Mouse (Mus musculus): ENCODE measurements around the gene Dcaf8. TPM values are rescaled to one million over a fixed set of nuclear protein-coding genes. Genes with fewer than 3 reads are reported as not detected.

The Dcaf8 gene
- polyA plus RNA-seq, 1 experiment from 2014 or later = 147 TPM

DNA sequence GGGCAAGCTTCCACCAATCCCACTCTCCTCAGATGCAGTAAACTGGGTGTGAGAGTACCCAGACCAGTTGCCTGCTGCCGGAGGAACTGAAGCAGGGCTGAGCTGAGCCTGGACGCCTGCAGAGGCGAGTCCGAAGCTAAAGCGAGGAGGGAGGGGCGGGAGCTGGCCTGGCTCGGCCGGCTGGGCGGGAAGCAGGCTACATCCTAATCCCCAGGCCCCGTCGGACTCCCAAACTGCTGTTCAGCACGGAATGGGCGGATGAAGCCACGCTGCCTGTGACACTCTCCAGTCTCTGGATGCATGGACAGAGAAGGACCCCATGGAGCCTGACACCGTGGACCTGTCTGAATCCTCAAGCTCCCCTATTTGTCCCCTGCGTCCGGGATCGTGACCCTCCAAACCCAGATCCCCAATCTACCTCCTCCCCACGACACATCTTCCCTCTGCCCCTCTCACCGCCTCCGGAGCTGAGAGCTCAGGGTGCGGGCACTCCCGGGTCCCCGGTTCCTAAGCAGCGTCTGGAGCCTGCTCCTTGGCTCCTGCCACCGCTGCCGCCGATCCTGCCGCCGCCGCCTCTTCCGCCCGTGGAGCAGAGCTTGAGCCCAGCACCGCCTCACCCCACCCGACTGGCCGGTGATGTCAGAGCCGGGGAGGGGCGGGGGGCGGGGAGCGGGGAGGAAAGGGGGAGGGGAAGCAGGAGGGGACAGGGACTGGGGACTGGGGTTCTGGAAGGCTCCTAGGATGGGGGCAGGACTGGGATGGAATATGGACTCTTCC is 58.4 kb downstream of the Dcaf8 start, which contains the start of gene Pea15a:
Gene Pea15a, minus strand, starts transcription at position 664 of the 777 bp plus-strand sequence.
- peaks cover 59% of the 10 kb centered on the region for H3K4me1 ChIP-seq (ENCODE audit: insufficient read depth, low read length)
- no peaks in the 10 kb centered on the region for H3K27me3 ChIP-seq (ENCODE audit: insufficient read depth, low read length)
- peak within 1 kb of the TSS; percentile 82 for H3K4me3 ChIP-seq (ENCODE audit: low read length)
- H3K27ac ChIP-seq (ENCODE audit: low read length) = peak within 1 kb of the TSS; percentile 90
- no peaks in the 10 kb centered on the region for H3K9me3 ChIP-seq (ENCODE audit: low read length)
- peak within 1 kb of the TSS; percentile 88 for H3K4me2 ChIP-seq (replicated peaks; ENCODE audit: low read depth, low read length)
- WGBS = under 1% methylated on average over 36 of the region's 40 CpGs
- peak; percentile 84 for ATAC-seq (ENCODE audit: low FRiP score, low TSS enrichment)
- peak within 1 kb of the TSS; percentile 89 for H3K9ac ChIP-seq (replicated peaks; ENCODE audit: low read length)
- H3K36me3 ChIP-seq (ENCODE audit: insufficient read depth, low read length) = peaks cover 4% of the 10 kb centered on the region; the same call in 1 of the 2 replicates

DNA sequence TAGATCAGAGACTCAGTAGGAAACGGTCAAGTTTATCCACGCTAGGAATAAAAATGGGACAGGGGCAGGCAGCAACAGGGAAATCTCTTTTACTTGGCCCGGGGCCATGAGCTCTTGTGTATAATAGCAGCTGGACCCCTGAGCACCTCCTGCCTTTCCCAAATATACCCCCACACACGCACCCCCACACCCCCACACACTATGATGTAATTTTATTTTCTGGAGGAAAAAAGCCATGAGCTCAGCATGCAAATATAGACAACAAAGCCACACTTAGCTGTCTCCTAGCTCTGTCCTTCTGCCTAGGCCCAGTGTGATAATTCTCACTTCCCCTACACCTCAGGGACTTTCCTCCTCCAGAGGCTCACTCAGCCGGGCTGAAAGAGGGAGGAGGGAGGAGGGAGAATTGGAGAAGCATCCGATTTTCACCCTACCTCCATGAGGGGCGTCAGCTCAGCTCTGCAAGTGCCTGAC is 59.3 kb downstream of the Dcaf8 start:
- Histone ChIP-seq H3K9me3 (ENCODE audit: low read length) (no peaks in the 10 kb centered on the region), H3K27me3 (ENCODE audit: insufficient read depth, low read length) (no peaks in the 10 kb centered on the region), H3K9ac (replicated peaks; ENCODE audit: low read length) (peak overlapping the region; percentile 89; the same call in 1 of the 2 replicates), H3K4me1 (ENCODE audit: insufficient read depth, low read length) (peaks cover 51% of the 10 kb centered on the region), H3K4me3 (ENCODE audit: low read length) (peak overlapping the region; percentile 82), H3K27ac (ENCODE audit: low read length) (peak overlapping the region; percentile 90), H3K36me3 (ENCODE audit: insufficient read depth, low read length) (peaks cover under 1% of the 10 kb centered on the region; the same call in 1 of the 2 replicates), H3K4me2 (replicated peaks; ENCODE audit: low read depth, low read length) (peak overlapping the region; percentile 88)
- peak; percentile 6; the same call in 1 of the 2 replicates for ATAC-seq (ENCODE audit: low FRiP score, low TSS enrichment)
- 18% methylated on average over 6 of the region's 7 CpGs for WGBS

DNA sequence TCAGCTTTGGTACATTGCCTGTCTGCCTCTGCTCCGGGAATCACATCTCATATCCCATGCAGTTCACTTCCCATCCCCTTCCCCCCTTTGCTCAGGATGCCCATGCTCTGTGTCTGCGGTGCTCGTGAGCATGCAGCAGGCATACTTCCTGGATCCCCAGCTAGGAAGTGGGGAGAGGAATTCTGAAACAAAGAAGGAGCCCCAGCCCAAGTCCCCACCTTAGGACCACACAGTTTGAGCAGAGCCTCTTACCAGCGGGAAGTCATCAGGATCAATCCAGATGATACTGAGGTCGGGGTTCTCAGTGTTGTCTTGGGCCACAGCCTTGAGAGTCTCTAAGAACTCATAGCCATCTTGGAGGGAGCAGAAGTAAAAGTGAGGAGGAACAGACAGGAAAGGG is 64.9 kb downstream of the Dcaf8 start:
- WGBS = 61% methylated on average over 5 of the region's 5 CpGs
- ATAC-seq (ENCODE audit: low FRiP score, low TSS enrichment) = no peak
- Histone ChIP-seq H3K4me2 (replicated peaks; ENCODE audit: low read depth, low read length) (no peak overlapping the region), H3K36me3 (ENCODE audit: insufficient read depth, low read length) (no peaks in the 10 kb centered on the region), H3K27me3 (ENCODE audit: insufficient read depth, low read length) (no peaks in the 10 kb centered on the region), H3K9ac (replicated peaks; ENCODE audit: low read length) (no peak overlapping the region), H3K27ac (ENCODE audit: low read length) (peak overlapping the region; percentile 46; the same call in 1 of the 2 replicates), H3K4me1 (ENCODE audit: insufficient read depth, low read length) (peaks cover 23% of the 10 kb centered on the region), H3K4me3 (ENCODE audit: low read length) (no peak overlapping the region), H3K9me3 (ENCODE audit: low read length) (no peaks in the 10 kb centered on the region)

DNA sequence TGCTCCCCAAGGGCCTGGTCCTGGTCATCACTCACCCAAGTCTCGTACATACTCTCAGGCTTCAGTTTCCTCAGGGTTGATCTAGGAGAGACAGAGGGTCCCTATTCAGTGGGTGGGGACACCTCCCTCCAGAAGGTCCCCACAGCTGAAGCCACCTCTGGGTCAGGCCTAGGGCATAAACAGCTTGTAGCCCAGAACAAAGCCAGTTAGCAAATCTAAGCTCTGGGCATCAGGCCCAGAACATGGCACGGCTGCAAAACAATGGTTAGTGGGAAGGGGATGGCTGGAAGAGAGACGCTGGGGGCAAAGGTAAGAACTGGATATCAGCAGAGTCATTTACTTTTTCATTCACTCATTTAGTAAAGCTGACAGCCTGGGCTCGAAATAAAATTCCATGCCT is 65.9 kb downstream of the Dcaf8 start:
- H3K4me2 ChIP-seq (replicated peaks; ENCODE audit: low read depth, low read length) = no peak overlapping the region
- no peaks in the 10 kb centered on the region for H3K36me3 ChIP-seq (ENCODE audit: insufficient read depth, low read length)
- H3K9me3 ChIP-seq (ENCODE audit: low read length) = no peaks in the 10 kb centered on the region
- peaks cover 28% of the 10 kb centered on the region for H3K4me1 ChIP-seq (ENCODE audit: insufficient read depth, low read length)
- no peak overlapping the region for H3K4me3 ChIP-seq (ENCODE audit: low read length)
- H3K27ac ChIP-seq (ENCODE audit: low read length) = 0 out of 2 replicates have a peak overlapping the region, but pooled peaks have one; percentile 46
- no peak for ATAC-seq (ENCODE audit: low FRiP score, low TSS enrichment)
- no peaks in the 10 kb centered on the region for H3K27me3 ChIP-seq (ENCODE audit: insufficient read depth, low read length)
- H3K9ac ChIP-seq (replicated peaks; ENCODE audit: low read length) = no peak overlapping the region
- 66% methylated on average over 4 of the region's 4 CpGs for WGBS

DNA sequence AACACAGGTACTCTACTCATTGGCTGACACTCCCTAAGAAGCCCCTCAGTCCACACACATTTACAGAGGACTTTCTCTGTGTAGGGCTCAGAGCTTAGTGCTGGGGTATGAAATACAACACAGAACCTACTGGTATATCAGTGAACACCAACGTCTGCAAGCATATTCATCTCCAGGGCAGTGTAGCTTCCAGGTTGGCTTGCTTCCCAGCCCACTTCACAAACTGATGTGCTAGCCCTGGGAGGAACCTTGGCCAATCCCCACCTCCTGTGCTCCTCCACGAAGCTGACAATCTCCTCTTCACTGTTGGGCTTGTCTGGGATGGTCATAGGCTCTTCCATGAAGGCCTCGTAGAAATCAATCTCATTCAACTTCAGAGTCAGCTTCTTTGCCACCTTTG is 66.9 kb downstream of the Dcaf8 start:
- Histone ChIP-seq H3K4me3 (ENCODE audit: low read length) (no peak overlapping the region), H3K36me3 (ENCODE audit: insufficient read depth, low read length) (no peaks in the 10 kb centered on the region), H3K9me3 (ENCODE audit: low read length) (no peaks in the 10 kb centered on the region), H3K9ac (replicated peaks; ENCODE audit: low read length) (no peak overlapping the region), H3K4me2 (replicated peaks; ENCODE audit: low read depth, low read length) (no peak overlapping the region), H3K4me1 (ENCODE audit: insufficient read depth, low read length) (peaks cover 32% of the 10 kb centered on the region), H3K27me3 (ENCODE audit: insufficient read depth, low read length) (no peaks in the 10 kb centered on the region), H3K27ac (ENCODE audit: low read length) (no peak overlapping the region)
- 57% methylated on average over 3 of the region's 3 CpGs for WGBS
- no peak for ATAC-seq (ENCODE audit: low FRiP score, low TSS enrichment)

DNA sequence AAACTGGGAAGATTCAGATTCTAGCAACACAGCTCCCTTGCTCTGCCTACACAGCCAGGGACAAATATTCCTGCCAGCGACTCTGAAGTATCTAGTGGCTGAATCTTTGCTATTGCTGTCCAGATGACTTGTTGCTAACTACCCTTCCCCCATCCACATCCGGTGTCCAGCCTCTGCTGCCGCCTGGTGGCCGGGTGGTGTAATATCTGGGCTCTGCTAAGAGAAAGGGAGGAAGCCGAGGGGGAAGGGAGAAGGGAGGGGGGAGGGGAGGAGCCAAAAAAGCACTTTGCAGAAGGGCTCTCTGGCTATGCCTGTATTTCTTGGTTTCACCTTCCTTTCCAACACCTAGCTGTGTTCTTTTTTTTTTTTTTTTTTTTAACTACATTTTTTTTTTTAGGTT is 69.3 kb downstream of the Dcaf8 start:
- Histone ChIP-seq H3K4me2 (replicated peaks; ENCODE audit: low read depth, low read length) (peak overlapping the region; percentile 51), H3K27ac (ENCODE audit: low read length) (peak overlapping the region; percentile 87), H3K4me1 (ENCODE audit: insufficient read depth, low read length) (peaks cover 56% of the 10 kb centered on the region), H3K27me3 (ENCODE audit: insufficient read depth, low read length) (no peaks in the 10 kb centered on the region), H3K9ac (replicated peaks; ENCODE audit: low read length) (peak overlapping the region; percentile 68), H3K4me3 (ENCODE audit: low read length) (peak overlapping the region; percentile 22; the same call in 1 of the 2 replicates), H3K9me3 (ENCODE audit: low read length) (no peaks in the 10 kb centered on the region), H3K36me3 (ENCODE audit: insufficient read depth, low read length) (no peaks in the 10 kb centered on the region)
- ATAC-seq (ENCODE audit: low FRiP score, low TSS enrichment) = peak; percentile 20
- 0% methylated on average over 5 of the region's 5 CpGs for WGBS

DNA sequence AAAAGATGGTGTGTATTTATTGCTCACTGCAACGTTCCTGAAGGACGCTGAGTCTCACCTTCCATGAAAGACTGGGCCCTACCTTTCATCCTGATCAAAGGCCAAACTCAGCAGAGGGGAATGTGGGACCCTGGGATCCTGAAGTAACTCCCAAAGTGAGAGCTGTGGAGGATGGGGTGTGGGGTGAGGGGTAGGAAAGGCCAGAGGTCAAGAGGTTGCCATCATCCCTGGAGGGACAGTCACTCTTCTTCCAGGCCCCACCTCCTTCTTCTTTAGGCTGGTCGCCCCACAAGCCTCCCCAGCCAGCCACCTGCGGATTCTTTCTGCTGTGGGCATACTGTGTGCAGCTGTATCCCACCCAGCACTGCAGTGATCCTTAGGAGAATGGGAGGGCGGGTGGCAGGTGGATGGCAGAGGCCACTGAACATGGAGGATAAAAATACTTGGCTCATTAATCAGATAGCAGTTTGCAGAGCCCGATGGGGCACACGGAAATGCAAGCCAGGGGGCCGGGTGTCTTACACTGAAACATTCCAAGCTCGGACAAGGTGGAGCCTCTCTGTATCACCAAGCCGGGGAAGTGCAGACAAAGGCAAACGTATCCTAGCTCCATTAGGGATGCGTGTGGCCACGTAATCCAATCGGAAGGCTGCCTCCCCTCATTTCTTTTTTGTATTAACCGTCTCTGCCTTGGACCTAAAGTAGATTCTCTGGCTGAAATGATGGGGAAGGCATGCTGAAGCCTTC is 70.5 kb downstream of the Dcaf8 start:
- no peak overlapping the region for H3K9ac ChIP-seq (replicated peaks; ENCODE audit: low read length)
- H3K4me3 ChIP-seq (ENCODE audit: low read length) = no peak overlapping the region
- no peak overlapping the region for H3K4me2 ChIP-seq (replicated peaks; ENCODE audit: low read depth, low read length)
- no peak for ATAC-seq (ENCODE audit: low FRiP score, low TSS enrichment)
- H3K27ac ChIP-seq (ENCODE audit: low read length) = no peak overlapping the region
- H3K4me1 ChIP-seq (ENCODE audit: insufficient read depth, low read length) = peaks cover 52% of the 10 kb centered on the region
- H3K9me3 ChIP-seq (ENCODE audit: low read length) = no peaks in the 10 kb centered on the region
- H3K27me3 ChIP-seq (ENCODE audit: insufficient read depth, low read length) = no peaks in the 10 kb centered on the region
- H3K36me3 ChIP-seq (ENCODE audit: insufficient read depth, low read length) = no peaks in the 10 kb centered on the region
- 42% methylated on average over 15 of the region's 15 CpGs for WGBS

DNA sequence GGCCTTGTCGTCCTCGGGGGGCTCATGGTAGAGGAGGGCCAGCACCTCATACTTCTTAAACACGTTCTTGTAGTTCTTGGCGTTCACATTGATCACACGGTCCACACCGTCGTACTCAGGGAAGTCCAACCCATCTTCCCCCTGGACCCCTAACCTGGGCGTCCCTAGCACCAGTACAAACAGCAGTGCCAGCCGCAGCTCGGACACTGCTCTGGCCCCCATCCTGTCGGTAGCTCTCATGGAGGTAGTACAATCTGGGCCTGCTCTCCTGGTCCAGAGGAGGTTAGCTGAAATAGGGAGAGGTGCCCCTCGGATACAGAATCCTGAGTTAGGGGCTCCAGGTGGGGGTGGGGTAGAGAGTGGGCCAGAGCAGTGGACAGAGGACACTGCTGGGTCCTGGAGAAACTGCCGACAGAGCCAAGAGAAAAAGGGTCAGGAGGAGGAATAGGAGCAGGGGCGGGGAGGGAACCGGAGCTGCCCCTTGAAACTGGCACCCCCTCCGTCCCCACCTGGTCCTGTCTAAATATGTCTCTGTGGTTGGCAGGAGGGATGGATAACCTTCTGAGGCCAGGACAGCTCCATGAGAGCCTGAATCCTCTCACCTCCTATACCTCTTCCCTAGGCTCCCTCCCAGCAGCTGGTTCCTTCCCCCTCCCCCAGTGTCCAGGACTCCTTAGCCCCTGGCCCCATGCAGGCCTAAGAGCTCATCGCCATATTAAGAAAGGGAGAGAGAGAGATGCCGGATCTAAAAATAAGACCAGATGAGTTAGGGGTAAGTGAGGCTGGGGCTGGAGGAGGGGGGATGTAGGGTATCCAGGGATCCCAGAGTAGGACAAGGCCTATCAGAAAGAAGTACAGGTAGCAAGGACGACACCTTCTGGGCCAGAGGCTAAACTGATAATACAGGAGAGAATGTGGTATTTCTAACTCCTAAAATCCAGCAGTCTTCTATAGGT is 71.8 kb downstream of the Dcaf8 start, which contains the start of gene Casq1:
Gene Casq1, minus strand, starts transcription at position 418 of the 956 bp plus-strand sequence.
- ATAC-seq (ENCODE audit: low FRiP score, low TSS enrichment) = no peak

DNA sequence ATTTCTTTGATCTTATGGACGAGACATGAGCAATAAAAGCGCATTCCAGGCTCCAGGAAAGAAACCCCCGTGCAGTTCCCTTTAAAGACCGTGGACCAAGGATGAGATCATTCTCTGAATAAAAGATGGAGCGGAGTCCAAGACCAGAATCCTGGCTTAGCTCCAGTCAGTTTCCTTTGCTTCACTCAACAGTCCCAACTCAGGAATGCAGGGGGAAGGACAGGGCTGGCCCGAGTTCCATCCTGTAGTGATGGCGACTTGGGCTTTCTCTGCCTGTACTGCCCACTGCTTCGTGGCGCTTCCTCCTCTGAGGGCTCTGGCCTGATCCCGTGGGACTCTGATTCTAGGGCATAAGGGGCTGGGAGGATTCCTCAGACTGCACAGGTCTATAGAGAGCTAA is 72.5 kb downstream of the Dcaf8 start:
- Histone ChIP-seq H3K9me3 (ENCODE audit: low read length) (no peaks in the 10 kb centered on the region), H3K4me1 (ENCODE audit: insufficient read depth, low read length) (peaks cover 46% of the 10 kb centered on the region), H3K36me3 (ENCODE audit: insufficient read depth, low read length) (no peaks in the 10 kb centered on the region), H3K27ac (ENCODE audit: low read length) (peak overlapping the region; percentile 85), H3K4me3 (ENCODE audit: low read length) (no peak overlapping the region), H3K27me3 (ENCODE audit: insufficient read depth, low read length) (no peaks in the 10 kb centered on the region), H3K9ac (replicated peaks; ENCODE audit: low read length) (no peak overlapping the region; the same call in 1 of the 2 replicates), H3K4me2 (replicated peaks; ENCODE audit: low read depth, low read length) (no peak overlapping the region; the same call in 1 of the 2 replicates)
- ATAC-seq (ENCODE audit: low FRiP score, low TSS enrichment) = peak; percentile 17; the same call in 1 of the 2 replicates
- 34% methylated on average over 10 of the region's 10 CpGs for WGBS

More for the DNA sequence above, 71.8 kb downstream of the Dcaf8 start, which contains the start of gene Casq1:
- peak within 1 kb of the TSS; percentile 37 for H3K9ac ChIP-seq (replicated peaks; ENCODE audit: low read length)
- no peaks in the 10 kb centered on the region for H3K27me3 ChIP-seq (ENCODE audit: insufficient read depth, low read length)
- H3K4me2 ChIP-seq (replicated peaks; ENCODE audit: low read depth, low read length) = no peak within 1 kb of the TSS; the same call in 1 of the 2 replicates
- H3K36me3 ChIP-seq (ENCODE audit: insufficient read depth, low read length) = no peaks in the 10 kb centered on the region
- H3K4me1 ChIP-seq (ENCODE audit: insufficient read depth, low read length) = peaks cover 46% of the 10 kb centered on the region
- no peak within 1 kb of the TSS for H3K4me3 ChIP-seq (ENCODE audit: low read length)
- no peaks in the 10 kb centered on the region for H3K9me3 ChIP-seq (ENCODE audit: low read length)
- peak within 1 kb of the TSS; percentile 85 for H3K27ac ChIP-seq (ENCODE audit: low read length)
- WGBS = 80% methylated on average over 19 of the region's 19 CpGs
